8 mouse cellular contexts compared by ENCODE assay signal in genomic region chr8:122830349-122831061, GRCm38 (mm10). TPM values are rescaled to one million over a fixed set of nuclear protein-coding genes. Genes with fewer than 3 reads are reported as not detected.
DNase-seq lines count a peak whose midpoint lies in the region; ATAC-seq and TF ChIP-seq lines count a peak whose summit lies in the region.

No protein-coding gene starts in this region.

- TF ChIP-seq POLR2A in brain, embryonic 14.5 days (IDR thresholded peaks at IDR 0.05; ENCODE audit: borderline replicate concordance, extremely low read depth, insufficient read depth, insufficient read length, poor library complexity, severe bottlenecking): no peak
- no peak for TF ChIP-seq POLR2A in testis, adult 2 months (IDR thresholded peaks at IDR 0.05; ENCODE audit: control insufficient read depth, low read depth, low read length)

- H3K36me3 ChIP-seq in forebrain, embryonic 10.5 days (replicated peaks): no peaks in the 10 kb centered on the region
- no peaks in the 10 kb centered on the region for H3K36me3 ChIP-seq in liver, embryonic 16.5 days (ENCODE audit: control insufficient read depth, insufficient read depth)
- H3K36me3 ChIP-seq in neural tube, embryonic 14.5 days (ENCODE audit: control insufficient read depth, insufficient read depth, low read length): no peaks in the 10 kb centered on the region
- no peaks in the 10 kb centered on the region for H3K36me3 ChIP-seq in testis, adult 2 months (ENCODE audit: control insufficient read depth, insufficient read depth, low read length)

- DNase-seq in CD4-positive, CD25-positive, alpha-beta regulatory T cell, adult 2 months (ENCODE audit: low read depth, low spot score): peak; percentile 91
- peak; percentile 90 for DNase-seq in brain, embryonic 14.5 days (ENCODE audit: low read depth)
- peak; percentile 85 for DNase-seq in forebrain, embryonic 10.5 days (ENCODE audit: extremely low spot score, low spot score)
- DNase-seq in heart, postnatal 10 days: peak; percentile 93 to 98
- DNase-seq in kidney, postnatal 4 days: peak; percentile 95 to 97

- 0 out of 2 replicates have a peak overlapping the region, but pooled peaks have one; percentile 27 for H3K9ac ChIP-seq in liver, embryonic 16.5 days (ENCODE audit: low read depth, low read length)
- no peak overlapping the region for H3K9ac ChIP-seq in neural tube, embryonic 14.5 days (replicated peaks; ENCODE audit: low read depth, low read length)

- intact Hi-C loops in heart, postnatal 10 days (cut with DNase I): loop anchor here (1.0 to 2.0 kb wide), 3 partner anchors 153 to 330 kb away; no protein-coding TSS in a partner anchor

- no peak overlapping the region for H3K4me3 ChIP-seq in forebrain, embryonic 10.5 days
- no peak overlapping the region for H3K4me3 ChIP-seq in liver, embryonic 16.5 days (ENCODE audit: low read depth, low read length)
- no peak overlapping the region for H3K4me3 ChIP-seq in neural tube, embryonic 14.5 days (ENCODE audit: low read depth, low read length)
- H3K4me3 ChIP-seq in testis, adult 2 months (ENCODE audit: control insufficient read depth, low read depth, low read length): no peak overlapping the region

- no peak overlapping the region for H3K27ac ChIP-seq in forebrain, embryonic 10.5 days
- no peak overlapping the region for H3K27ac ChIP-seq in liver, embryonic 16.5 days (ENCODE audit: low read length)
- no peak overlapping the region for H3K27ac ChIP-seq in neural tube, embryonic 14.5 days (ENCODE audit: low read depth, low read length)
- no peak overlapping the region for H3K27ac ChIP-seq in testis, adult 2 months (ENCODE audit: control insufficient read depth, insufficient read depth, low read depth, low read length)

- peak; percentile 99 for TF ChIP-seq CTCF in brain, embryonic 14.5 days (IDR thresholded peaks at IDR 0.05; ENCODE audit: borderline replicate concordance, extremely low read depth, insufficient read depth, insufficient read length)
- TF ChIP-seq CTCF in testis, adult 2 months (IDR thresholded peaks at IDR 0.05; ENCODE audit: control insufficient read depth, insufficient read depth, insufficient replicate concordance, low read depth, low read length): peak; percentile 93; the same call in 1 of the 2 replicates

- peak; percentile 78 for ATAC-seq in liver, embryonic 16.5 days (ENCODE audit: low read depth)
- ATAC-seq in neural tube, embryonic 14.5 days (ENCODE audit: low read depth): peak; percentile 80

- WGBS in forebrain, embryonic 10.5 days: 47% methylated on average over 8 of the region's 8 CpGs
- 37% methylated on average over 8 of the region's 8 CpGs for WGBS in liver, embryonic 16.5 days (ENCODE audit: insufficient replicate concordance)
- WGBS in neural tube, embryonic 14.5 days: 41% methylated on average over 8 of the region's 8 CpGs

- H3K4me1 ChIP-seq in forebrain, embryonic 10.5 days: peaks cover 12% of the 10 kb centered on the region
- no peaks in the 10 kb centered on the region; the same call in 1 of the 2 replicates for H3K4me1 ChIP-seq in liver, embryonic 16.5 days (ENCODE audit: control insufficient read depth, low read depth, low read length)
- H3K4me1 ChIP-seq in neural tube, embryonic 14.5 days (ENCODE audit: control insufficient read depth, insufficient read depth, low read length): peaks cover 12% of the 10 kb centered on the region; the same call in 1 of the 2 replicates
- no peaks in the 10 kb centered on the region; the same call in 1 of the 2 replicates for H3K4me1 ChIP-seq in testis, adult 2 months (ENCODE audit: control insufficient read depth, insufficient read depth, low read length)

- no peak overlapping the region for H3K4me2 ChIP-seq in liver, embryonic 16.5 days (ENCODE audit: low read depth, low read length)
- H3K4me2 ChIP-seq in neural tube, embryonic 14.5 days (ENCODE audit: low read depth, low read length): no peak overlapping the region

- peaks cover 17% of the 10 kb centered on the region; the same call in 1 of the 2 replicates for H3K27me3 ChIP-seq in forebrain, embryonic 10.5 days (ENCODE audit: poor library complexity, severe bottlenecking)
- H3K27me3 ChIP-seq in liver, embryonic 16.5 days (ENCODE audit: control insufficient read depth, insufficient read depth, low read depth, low read length): peaks cover 5% of the 10 kb centered on the region; the same call in 1 of the 2 replicates
- no peaks in the 10 kb centered on the region for H3K27me3 ChIP-seq in neural tube, embryonic 14.5 days (ENCODE audit: control insufficient read depth, insufficient read depth, low read length)
- H3K27me3 ChIP-seq in testis, adult 2 months (ENCODE audit: control insufficient read depth, insufficient read depth, low read length): no peaks in the 10 kb centered on the region

- no peaks in the 10 kb centered on the region for H3K9me3 ChIP-seq in forebrain, embryonic 10.5 days
- H3K9me3 ChIP-seq in liver, embryonic 16.5 days (replicated peaks; ENCODE audit: control insufficient read depth, low read length): no peaks in the 10 kb centered on the region
- no peaks in the 10 kb centered on the region for H3K9me3 ChIP-seq in neural tube, embryonic 14.5 days (ENCODE audit: control insufficient read depth, low read length)

RNA-seq across cellular contexts. Expression of gene Cdh15, which starts 17.3 kb away (rescaled TPM):
- 1.0 and 1.2 TPM in 2 replicates for polyA plus RNA-seq in brain, embryonic 14.5 days (2012; rRNA removed)
- 0.71 and 0.72 TPM in 2 replicates for polyA plus RNA-seq in forebrain, embryonic 10.5 days (2016; fragmentation: Nextera tagmentation; extraction: Ambion mirVana)
- under 1 TPM in 1 of 2 experiments, not detected in 1; 0.10 TPM for total RNA-seq in heart, postnatal 10 days (2021)
- 0.21 and 0.38 TPM in 2 replicates for polyA plus RNA-seq in liver, embryonic 16.5 days (2015; fragmentation: Nextera tagmentation; extraction: Ambion mirVana)
- polyA plus RNA-seq in neural tube, embryonic 14.5 days (2014; fragmentation: Nextera tagmentation; extraction: Ambion mirVana): 1.4 and 2.2 TPM in 2 replicates
- polyA plus RNA-seq in testis, adult 2 months (2012; rRNA removed): 0.12 and 0.14 TPM in 2 replicates

RNA-seq across cellular contexts. Expression of gene Acsf3, which starts 55.2 kb away (rescaled TPM):
- 18.9 and 19.5 TPM in 2 replicates for polyA plus RNA-seq in brain, embryonic 14.5 days (2012; rRNA removed)
- 19.0 and 19.1 TPM in 2 replicates for polyA plus RNA-seq in forebrain, embryonic 10.5 days (2016; fragmentation: Nextera tagmentation; extraction: Ambion mirVana)
- 10 to 100 TPM; 27.1 to 28.6 TPM for total RNA-seq in heart, postnatal 10 days (2021)
- 9.1 and 10.3 TPM in 2 replicates for polyA plus RNA-seq in liver, embryonic 16.5 days (2015; fragmentation: Nextera tagmentation; extraction: Ambion mirVana)
- 16.2 and 16.3 TPM in 2 replicates for polyA plus RNA-seq in neural tube, embryonic 14.5 days (2014; fragmentation: Nextera tagmentation; extraction: Ambion mirVana)
- 18.6 and 21.8 TPM in 2 replicates for polyA plus RNA-seq in testis, adult 2 months (2012; rRNA removed)
